Mouse (Mus musculus): ENCODE data around the gene Gimap8. TPM values are rescaled to one million over a fixed set of nuclear protein-coding genes. Genes with fewer than 3 reads are reported as not detected.

The Gimap8 gene
- polyA plus RNA-seq, 1 experiment from 2014 or later, result 0.85 TPM

GRCm38 (mm10) chr6:48648779-48649178 lies 1.7 kb downstream of the Gimap8 start:
- Histone ChIP-seq H3K9me3 (ENCODE audit: control insufficient read depth, low read length) (no peaks in the 10 kb centered on the region), H3K27ac (replicated peaks in 1 of 2; ENCODE audit: control insufficient read depth in 1 of 2, insufficient read depth in 1 of 2, low read depth in 2 of 2, low read length in 2 of 2) (no peak overlapping the region), H3K36me3 (ENCODE audit: control insufficient read depth, insufficient read depth, low read length) (no peaks in the 10 kb centered on the region), H3K9ac (ENCODE audit: low read length) (no peak overlapping the region), H3K27me3 (ENCODE audit: control insufficient read depth, insufficient read depth, low read length) (no peaks in the 10 kb centered on the region), H3K4me2 (ENCODE audit: low read length) (no peak overlapping the region), H3K4me3 (ENCODE audit: control insufficient read depth in 1 of 2, insufficient read depth in 1 of 2, low read depth in 1 of 2, low read length in 2 of 2) (no peak overlapping the region), H3K4me1 (ENCODE audit: control insufficient read depth in 2 of 2, insufficient read depth in 2 of 2, low read length in 2 of 2) (0 out of 4 replicates have a peak, but pooled peaks cover 0 to 2% of the 10 kb centered on the region in 2 experiments)
- no peak for ATAC-seq (ENCODE audit: insufficient number of reproducible peaks, insufficient read depth, low FRiP score, low read depth)
- whole genome bisulfite sequencing, result 80% methylated on average over 4 of the region's 4 CpGs

GRCm38 (mm10) chr6:48650041-48650440 lies 3.0 kb downstream of the Gimap8 start:
- no peak overlapping the region for H3K4me3 ChIP-seq (ENCODE audit: control insufficient read depth in 1 of 2, insufficient read depth in 1 of 2, low read depth in 1 of 2, low read length in 2 of 2)
- no peaks in the 10 kb centered on the region for H3K9me3 ChIP-seq (ENCODE audit: control insufficient read depth, low read length)
- H3K4me2 ChIP-seq (ENCODE audit: low read length), result no peak overlapping the region
- ATAC-seq (ENCODE audit: insufficient number of reproducible peaks, insufficient read depth, low FRiP score, low read depth), result no peak
- H3K4me1 ChIP-seq (ENCODE audit: control insufficient read depth in 2 of 2, insufficient read depth in 2 of 2, low read length in 2 of 2), result 0 out of 4 replicates have a peak, but pooled peaks cover 0 to 2% of the 10 kb centered on the region in 2 experiments
- no peak overlapping the region for H3K9ac ChIP-seq (ENCODE audit: low read length)
- 84% methylated on average over 9 of the region's 9 CpGs for WGBS
- H3K27me3 ChIP-seq (ENCODE audit: control insufficient read depth, insufficient read depth, low read length), result no peaks in the 10 kb centered on the region
- H3K27ac ChIP-seq (replicated peaks in 1 of 2; ENCODE audit: control insufficient read depth in 1 of 2, insufficient read depth in 1 of 2, low read depth in 2 of 2, low read length in 2 of 2), result no peak overlapping the region
- H3K36me3 ChIP-seq (ENCODE audit: control insufficient read depth, insufficient read depth, low read length), result no peaks in the 10 kb centered on the region

DNA sequence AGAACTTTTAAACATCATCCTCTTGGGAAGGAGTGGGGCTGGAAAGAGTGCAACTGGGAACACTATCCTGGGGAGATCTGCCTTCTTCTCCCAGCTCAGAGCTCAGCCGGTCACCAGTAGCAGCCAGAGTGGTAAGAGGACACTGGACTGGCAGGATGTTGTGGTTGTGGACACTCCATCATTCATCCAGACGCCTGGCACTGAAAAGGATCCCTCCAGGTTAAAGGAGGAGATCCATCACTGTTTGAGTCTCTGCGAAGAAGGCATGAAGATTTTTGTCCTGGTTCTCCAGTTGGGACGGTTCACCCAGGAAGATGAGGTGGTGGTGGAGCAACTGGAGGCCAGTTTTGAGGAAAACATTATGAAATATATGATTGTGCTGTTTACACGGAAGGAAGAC lies 11.7 kb downstream of the Gimap8 start:
- Histone ChIP-seq H3K9ac (ENCODE audit: low read length) (no peak overlapping the region), H3K27ac (replicated peaks in 1 of 2; ENCODE audit: control insufficient read depth in 1 of 2, insufficient read depth in 1 of 2, low read depth in 2 of 2, low read length in 2 of 2) (no peak overlapping the region), H3K4me3 (ENCODE audit: control insufficient read depth in 1 of 2, insufficient read depth in 1 of 2, low read depth in 1 of 2, low read length in 2 of 2) (no peak overlapping the region), H3K27me3 (ENCODE audit: control insufficient read depth, insufficient read depth, low read length) (no peaks in the 10 kb centered on the region), H3K36me3 (ENCODE audit: control insufficient read depth, insufficient read depth, low read length) (no peaks in the 10 kb centered on the region), H3K4me1 (ENCODE audit: control insufficient read depth in 2 of 2, insufficient read depth in 2 of 2, low read length in 2 of 2) (no peaks in the 10 kb centered on the region), H3K4me2 (ENCODE audit: low read length) (no peak overlapping the region), H3K9me3 (ENCODE audit: control insufficient read depth, low read length) (no peaks in the 10 kb centered on the region)
- no peak for ATAC-seq (ENCODE audit: insufficient number of reproducible peaks, insufficient read depth, low FRiP score, low read depth)
- 74% methylated on average over 5 of the region's 5 CpGs for WGBS

DNA sequence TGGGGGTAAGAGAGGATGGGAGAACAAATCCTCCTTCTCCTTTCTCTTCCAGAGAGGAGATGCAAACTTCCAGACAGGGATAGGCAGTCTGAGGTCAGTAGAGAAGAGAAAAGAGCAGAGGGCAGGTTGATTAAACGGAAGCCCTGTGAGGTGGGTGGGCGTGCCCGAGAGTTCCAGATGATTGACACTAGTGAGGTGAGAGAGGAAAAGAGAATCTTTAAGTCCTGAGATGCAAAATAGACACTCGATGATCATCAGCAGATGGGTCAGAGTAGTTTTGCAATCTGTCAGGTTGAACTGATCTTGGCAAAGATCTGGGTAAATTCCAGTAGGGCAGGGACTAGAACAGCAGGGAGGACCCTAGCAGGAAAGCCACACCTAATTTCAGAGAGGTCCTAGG lies 17.7 kb downstream of the Gimap8 start:
- no peaks in the 10 kb centered on the region for H3K9me3 ChIP-seq (ENCODE audit: control insufficient read depth, low read length)

DNA sequence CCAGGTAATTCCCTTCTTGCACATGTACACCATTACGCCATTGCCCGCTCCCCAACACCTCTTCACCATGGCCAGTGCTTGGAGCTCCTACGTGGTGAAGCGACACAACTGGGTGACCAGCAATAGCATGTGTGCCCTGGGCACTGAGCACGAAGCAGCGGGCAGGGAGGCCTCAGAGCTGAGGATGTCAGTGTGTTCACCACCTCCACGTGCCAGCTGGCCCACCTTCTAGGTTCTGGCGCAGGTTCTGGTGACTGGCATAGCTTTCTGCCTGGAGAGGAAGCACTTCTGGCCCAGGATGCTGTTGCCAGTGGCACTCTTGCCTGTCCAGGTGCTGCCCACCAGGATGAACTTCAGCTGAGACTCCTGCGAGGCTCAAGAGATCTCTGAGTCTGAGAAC lies 18.4 kb downstream of the Gimap8 start:
- no peak overlapping the region for H3K9ac ChIP-seq (ENCODE audit: low read length)
- ATAC-seq (ENCODE audit: insufficient number of reproducible peaks, insufficient read depth, low FRiP score, low read depth), result no peak
- H3K4me2 ChIP-seq (ENCODE audit: low read length), result no peak overlapping the region
- no peaks in the 10 kb centered on the region for H3K36me3 ChIP-seq (ENCODE audit: control insufficient read depth, insufficient read depth, low read length)
- H3K9me3 ChIP-seq (ENCODE audit: control insufficient read depth, low read length), result no peaks in the 10 kb centered on the region
- no peaks in the 10 kb centered on the region for H3K27me3 ChIP-seq (ENCODE audit: control insufficient read depth, insufficient read depth, low read length)
- no peak overlapping the region for H3K4me3 ChIP-seq (ENCODE audit: control insufficient read depth in 1 of 2, insufficient read depth in 1 of 2, low read depth in 1 of 2, low read length in 2 of 2)
- WGBS, result 86% methylated on average over 9 of the region's 9 CpGs
- H3K4me1 ChIP-seq (ENCODE audit: control insufficient read depth in 2 of 2, insufficient read depth in 2 of 2, low read length in 2 of 2), result no peaks in the 10 kb centered on the region
- H3K27ac ChIP-seq (replicated peaks in 1 of 2; ENCODE audit: control insufficient read depth in 1 of 2, insufficient read depth in 1 of 2, low read depth in 2 of 2, low read length in 2 of 2), result no peak overlapping the region

More for the DNA sequence above, 17.7 kb downstream of the Gimap8 start:
- ATAC-seq (ENCODE audit: insufficient number of reproducible peaks, insufficient read depth, low FRiP score, low read depth), result no peak
- no peaks in the 10 kb centered on the region for H3K36me3 ChIP-seq (ENCODE audit: control insufficient read depth, insufficient read depth, low read length)
- H3K27ac ChIP-seq (replicated peaks in 1 of 2; ENCODE audit: control insufficient read depth in 1 of 2, insufficient read depth in 1 of 2, low read depth in 2 of 2, low read length in 2 of 2), result no peak overlapping the region
- no peak overlapping the region for H3K4me3 ChIP-seq (ENCODE audit: control insufficient read depth in 1 of 2, insufficient read depth in 1 of 2, low read depth in 1 of 2, low read length in 2 of 2)
- H3K4me2 ChIP-seq (ENCODE audit: low read length), result no peak overlapping the region
- 80% methylated on average over 4 of the region's 4 CpGs for WGBS
- no peak overlapping the region for H3K9ac ChIP-seq (ENCODE audit: low read length)
- H3K27me3 ChIP-seq (ENCODE audit: control insufficient read depth, insufficient read depth, low read length), result no peaks in the 10 kb centered on the region
- no peaks in the 10 kb centered on the region for H3K4me1 ChIP-seq (ENCODE audit: control insufficient read depth in 2 of 2, insufficient read depth in 2 of 2, low read length in 2 of 2)

- Histone ChIP-seq H3K4me1 (ENCODE audit: control insufficient read depth in 2 of 2, insufficient read depth in 2 of 2, low read length in 2 of 2) (no peaks in the 10 kb centered on the region), H3K4me3 (ENCODE audit: control insufficient read depth in 1 of 2, insufficient read depth in 1 of 2, low read depth in 1 of 2, low read length in 2 of 2) (no peak overlapping the region), H3K9ac (ENCODE audit: low read length) (no peak overlapping the region), H3K4me2 (ENCODE audit: low read length) (no peak overlapping the region), H3K36me3 (ENCODE audit: control insufficient read depth, insufficient read depth, low read length) (no peaks in the 10 kb centered on the region), H3K27me3 (ENCODE audit: control insufficient read depth, insufficient read depth, low read length) (no peaks in the 10 kb centered on the region), H3K27ac (replicated peaks in 1 of 2; ENCODE audit: control insufficient read depth in 1 of 2, insufficient read depth in 1 of 2, low read depth in 2 of 2, low read length in 2 of 2) (no peak overlapping the region), H3K9me3 (ENCODE audit: control insufficient read depth, low read length) (no peaks in the 10 kb centered on the region)
- WGBS, result 56% methylated on average over 7 of the region's 7 CpGs
- ATAC-seq (ENCODE audit: insufficient number of reproducible peaks, insufficient read depth, low FRiP score, low read depth), result no peak
These were observed 19.1 kb downstream of the Gimap8 start for GRCm38 (mm10) chr6:48666159-48666586.

DNA sequence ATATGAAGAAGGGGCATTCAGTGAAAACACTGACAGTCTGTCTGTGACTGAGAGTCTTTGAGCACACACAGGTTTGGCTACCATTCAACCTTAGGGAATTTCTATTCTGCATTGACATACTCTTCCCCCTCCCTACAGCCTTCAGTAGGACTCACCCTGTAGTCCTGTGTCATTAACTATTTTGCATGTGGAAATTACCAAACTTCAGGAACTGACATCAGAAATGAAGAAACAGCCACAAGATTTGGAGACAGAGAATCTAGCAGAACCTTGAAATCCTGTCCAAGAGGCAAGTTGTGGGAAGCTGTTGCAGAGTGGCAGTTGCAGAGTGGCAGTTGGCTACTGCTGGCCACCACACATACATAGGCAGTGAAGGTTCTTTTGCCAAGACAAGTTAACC lies 21.0 kb downstream of the Gimap8 start:
- no peaks in the 10 kb centered on the region for H3K9me3 ChIP-seq (ENCODE audit: control insufficient read depth, low read length)
- H3K27me3 ChIP-seq (ENCODE audit: control insufficient read depth, insufficient read depth, low read length), result no peaks in the 10 kb centered on the region
- no peak overlapping the region for H3K4me3 ChIP-seq (ENCODE audit: control insufficient read depth in 1 of 2, insufficient read depth in 1 of 2, low read depth in 1 of 2, low read length in 2 of 2)
- no peaks in the 10 kb centered on the region for H3K4me1 ChIP-seq (ENCODE audit: control insufficient read depth in 2 of 2, insufficient read depth in 2 of 2, low read length in 2 of 2)
- H3K4me2 ChIP-seq (ENCODE audit: low read length), result no peak overlapping the region
- no peak for ATAC-seq (ENCODE audit: insufficient number of reproducible peaks, insufficient read depth, low FRiP score, low read depth)
- no peak overlapping the region for H3K9ac ChIP-seq (ENCODE audit: low read length)
- H3K27ac ChIP-seq (replicated peaks in 1 of 2; ENCODE audit: control insufficient read depth in 1 of 2, insufficient read depth in 1 of 2, low read depth in 2 of 2, low read length in 2 of 2), result no peak overlapping the region
- no peaks in the 10 kb centered on the region for H3K36me3 ChIP-seq (ENCODE audit: control insufficient read depth, insufficient read depth, low read length)

DNA sequence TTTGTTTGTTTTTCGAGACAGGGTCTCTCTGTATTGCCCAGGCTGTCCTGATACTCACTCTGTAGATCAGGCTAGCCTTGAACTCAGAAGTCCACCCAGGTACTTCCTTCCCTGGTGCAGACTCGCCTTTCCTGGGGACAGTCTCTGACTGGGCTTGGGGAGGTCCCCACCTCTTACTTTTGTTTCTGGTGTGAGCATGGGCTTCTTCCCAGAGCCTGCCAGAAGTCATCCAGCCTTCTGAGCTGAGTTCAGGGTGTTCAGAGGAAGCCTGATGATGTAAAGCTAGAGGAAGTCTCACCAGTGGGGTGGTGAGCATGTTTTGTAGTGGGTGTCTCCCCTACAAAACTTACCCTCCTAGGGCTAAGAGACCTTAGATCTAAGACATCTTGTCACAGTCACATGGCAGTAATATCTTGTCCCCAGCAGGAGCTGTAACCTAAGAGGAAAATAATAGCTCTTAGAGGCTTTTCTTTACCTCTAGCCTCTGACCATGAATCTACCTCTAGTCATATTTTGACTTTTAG lies 22.5 kb downstream of the Gimap8 start:
- no peaks in the 10 kb centered on the region for H3K27me3 ChIP-seq (ENCODE audit: control insufficient read depth, insufficient read depth, low read length)
- no peak for ATAC-seq (ENCODE audit: insufficient number of reproducible peaks, insufficient read depth, low FRiP score, low read depth)
- 50% methylated on average over 2 of the region's 2 CpGs for WGBS
- no peak overlapping the region for H3K4me2 ChIP-seq (ENCODE audit: low read length)
- H3K9ac ChIP-seq (ENCODE audit: low read length), result no peak overlapping the region
- H3K4me1 ChIP-seq (ENCODE audit: control insufficient read depth in 2 of 2, insufficient read depth in 2 of 2, low read length in 2 of 2), result no peaks in the 10 kb centered on the region
- H3K9me3 ChIP-seq (ENCODE audit: control insufficient read depth, low read length), result no peaks in the 10 kb centered on the region
- no peaks in the 10 kb centered on the region for H3K36me3 ChIP-seq (ENCODE audit: control insufficient read depth, insufficient read depth, low read length)
- H3K27ac ChIP-seq (replicated peaks in 1 of 2; ENCODE audit: control insufficient read depth in 1 of 2, insufficient read depth in 1 of 2, low read depth in 2 of 2, low read length in 2 of 2), result no peak overlapping the region
- H3K4me3 ChIP-seq (ENCODE audit: control insufficient read depth in 1 of 2, insufficient read depth in 1 of 2, low read depth in 1 of 2, low read length in 2 of 2), result no peak overlapping the region

Data from heart, embryonic 14.5 days (tissue).